Mouse (Mus musculus) embryonic facial prominence, embryonic 14.5 days (tissue): Measurements from ENCODE around the gene Ap3d1. TPM values are rescaled to one million over a fixed set of nuclear protein-coding genes. Genes with fewer than 3 reads are reported as not detected.

Experiments used
- ATAC-seq: fragments of 200-750 bp; cut with Nextera tagmentation; 2 replicates; pipeline ENCODE4 v1.8.0; 2017; ENCODE audit warnings: low read depth, moderate number of reproducible peaks, moderate TSS enrichment
- DNase-seq: peaks from one replicate; pipeline ENCODE4 v3.0.0-alpha.2; 2015; ENCODE audit warnings: low spot score
- H3K27ac ChIP-seq: fragments of 300-500 bp; sonication (generic); replicated peaks from 2 replicates; pipeline ENCODE4 v1.5.1; 2014; ENCODE audit warnings: low read depth, mild to moderate bottlenecking, low read length, moderate library complexity
- H3K27me3 ChIP-seq: fragments of 300-500 bp; sonication (generic); replicated peaks from 2 replicates; pipeline ENCODE4 v1.6.1; 2014; ENCODE audit warnings: low read length; ENCODE audit not compliant: control insufficient read depth, insufficient read depth
- H3K36me3 ChIP-seq: fragments of 300-500 bp; sonication (generic); 2 replicates; pipeline ENCODE4 v1.6.1; 2014; ENCODE audit warnings: low read length, mixed read lengths; ENCODE audit not compliant: control insufficient read depth, insufficient read depth
- H3K4me1 ChIP-seq: fragments of 300-500 bp; sonication (generic); 2 replicates; pipeline ENCODE4 v1.6.1; 2014; ENCODE audit warnings: antibody characterized with exemption, low read length; ENCODE audit not compliant: control insufficient read depth, insufficient read depth
- H3K4me2 ChIP-seq: fragments of 300-500 bp; sonication (generic); 2 replicates; pipeline ENCODE4 v1.6.1; 2014; ENCODE audit warnings: low read depth, mild to moderate bottlenecking, low read length, moderate library complexity, mixed read lengths
- H3K4me3 ChIP-seq: fragments of 300-500 bp; sonication (generic); 2 replicates; pipeline ENCODE4 v1.5.1; 2014; ENCODE audit warnings: low read depth, mild to moderate bottlenecking, low read length
- H3K9ac ChIP-seq: fragments of 300-500 bp; sonication (generic); 2 replicates; pipeline ENCODE4 v1.6.1; 2014; ENCODE audit warnings: low read depth, mild to moderate bottlenecking, low read length, moderate library complexity, mixed read lengths
- H3K9me3 ChIP-seq: fragments of 300-500 bp; sonication (generic); 2 replicates; pipeline ENCODE4 v1.6.1; 2016; ENCODE audit warnings: low read length; ENCODE audit not compliant: control insufficient read depth
- WGBS: fragments of 180-500 bp; shearing (Covaris S2); extraction: QIAGEN DNeasy Blood & Tissue Kit; methylation state at CpG from one replicate; pipeline ENCODE4 v1.1.7; 2014; 5-methylcytosine and 5-hydroxymethylcytosine counted together
- polyA plus RNA-seq: library from polyadenylated mRNA; unstranded; fragments of >200 nt; fragmentation: Nextera tagmentation; extraction: Ambion mirVana; gene quantifications from 2 replicates; pipeline ENCODE4 v1.2.1, GENCODE M21; 2014

Gene Ap3d1
- polyA plus RNA-seq, 1 experiment from 2014 or later, result 67.6 TPM

DNA sequence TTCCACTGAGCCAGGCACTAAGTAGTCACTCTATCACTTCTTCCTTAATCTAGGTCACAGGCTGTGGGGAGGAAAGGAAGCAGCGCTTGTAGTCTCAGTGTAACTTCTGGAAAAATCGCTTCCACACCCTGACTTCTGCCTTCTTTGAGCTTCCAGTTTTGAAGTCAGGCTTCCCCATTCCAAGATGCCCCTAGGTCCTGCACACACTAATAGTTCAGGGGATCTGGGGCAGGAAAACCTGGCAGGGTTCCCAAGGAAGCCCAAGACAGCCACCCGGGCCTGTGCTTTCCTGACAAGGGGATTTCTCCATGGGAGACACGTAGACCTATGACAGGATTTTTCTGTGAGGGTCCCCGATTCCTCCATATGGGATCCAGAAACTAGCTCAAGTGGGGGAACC lies 918 bp downstream of the Ap3d1 start:
- ATAC-seq, result no peak

DNA sequence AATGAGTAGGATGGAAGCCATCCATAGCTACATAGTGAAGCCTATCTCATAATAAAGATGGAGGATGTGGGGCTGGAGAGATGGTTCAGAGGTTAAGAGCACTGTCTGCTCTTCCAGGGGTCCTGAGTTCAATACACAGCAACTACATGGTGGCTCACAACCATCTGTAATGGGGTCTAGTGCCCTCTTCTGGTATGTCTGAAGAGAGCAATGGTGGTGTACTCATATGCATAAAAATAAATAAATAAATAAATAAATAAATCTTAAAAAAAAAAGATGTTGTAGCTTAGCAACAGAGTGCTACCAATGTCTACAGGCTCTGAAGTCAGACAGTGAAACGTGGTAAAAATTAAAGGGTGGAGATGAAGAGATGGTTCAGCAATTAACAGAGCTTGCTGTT lies 3.4 kb downstream of the Ap3d1 start:
- 82% methylated on average over 1 of the region's 1 CpGs for WGBS
- no peak for DNase-seq
- H3K4me3 ChIP-seq, result no peak overlapping the region
- no peak for ATAC-seq
- no peaks in the 10 kb centered on the region for H3K27me3 ChIP-seq
- no peaks in the 10 kb centered on the region for H3K9me3 ChIP-seq
- H3K4me2 ChIP-seq, result no peak overlapping the region
- H3K27ac ChIP-seq, result no peak overlapping the region
- peaks cover 20% of the 10 kb centered on the region; the same call in 1 of the 2 replicates for H3K36me3 ChIP-seq
- H3K9ac ChIP-seq, result no peak overlapping the region
- peaks cover 15% of the 10 kb centered on the region for H3K4me1 ChIP-seq

More for the DNA sequence above, 918 bp downstream of the Ap3d1 start:
- Histone ChIP-seq H3K4me3 (peak overlapping the region; percentile 92), H3K4me2 (peak overlapping the region; percentile 64), H3K27me3 (no peaks in the 10 kb centered on the region), H3K9ac (peak overlapping the region; percentile 95), H3K36me3 (0 out of 2 replicates have a peak, but pooled peaks cover 7% of the 10 kb centered on the region), H3K9me3 (no peaks in the 10 kb centered on the region), H3K27ac (peak overlapping the region; percentile 85; the same call in 1 of the 2 replicates), H3K4me1 (peaks cover 15% of the 10 kb centered on the region)
- 10% methylated on average over 5 of the region's 5 CpGs for WGBS
- DNase-seq, result no peak

DNA sequence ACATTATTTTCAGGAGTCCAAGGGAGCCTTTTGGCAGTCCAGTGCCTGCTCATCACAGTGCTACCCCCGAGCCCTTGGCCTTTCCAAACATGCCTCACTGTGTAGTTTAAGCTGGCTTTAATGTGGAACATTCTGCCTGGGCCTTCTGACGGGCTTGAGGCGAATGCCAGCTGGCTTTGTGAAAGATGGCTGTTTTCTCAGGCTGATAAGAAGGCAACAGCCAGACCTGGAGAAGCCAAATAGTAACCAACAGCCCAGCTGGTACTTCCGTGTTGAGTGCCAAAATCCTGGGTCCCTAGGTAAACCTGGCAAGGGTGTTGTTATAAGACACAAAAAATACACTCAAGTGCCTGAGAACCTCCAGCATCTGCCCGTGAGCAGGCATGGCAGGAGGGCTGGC lies 5.3 kb downstream of the Ap3d1 start:
- H3K9ac ChIP-seq, result no peak overlapping the region
- no peak overlapping the region for H3K27ac ChIP-seq
- WGBS, result 77% methylated on average over 5 of the region's 5 CpGs
- no peaks in the 10 kb centered on the region for H3K9me3 ChIP-seq
- H3K36me3 ChIP-seq, result peaks cover 36% of the 10 kb centered on the region
- no peaks in the 10 kb centered on the region for H3K27me3 ChIP-seq
- H3K4me2 ChIP-seq, result no peak overlapping the region
- DNase-seq, result no peak
- no peak overlapping the region for H3K4me3 ChIP-seq
- ATAC-seq, result no peak
- peaks cover 11% of the 10 kb centered on the region for H3K4me1 ChIP-seq

DNA sequence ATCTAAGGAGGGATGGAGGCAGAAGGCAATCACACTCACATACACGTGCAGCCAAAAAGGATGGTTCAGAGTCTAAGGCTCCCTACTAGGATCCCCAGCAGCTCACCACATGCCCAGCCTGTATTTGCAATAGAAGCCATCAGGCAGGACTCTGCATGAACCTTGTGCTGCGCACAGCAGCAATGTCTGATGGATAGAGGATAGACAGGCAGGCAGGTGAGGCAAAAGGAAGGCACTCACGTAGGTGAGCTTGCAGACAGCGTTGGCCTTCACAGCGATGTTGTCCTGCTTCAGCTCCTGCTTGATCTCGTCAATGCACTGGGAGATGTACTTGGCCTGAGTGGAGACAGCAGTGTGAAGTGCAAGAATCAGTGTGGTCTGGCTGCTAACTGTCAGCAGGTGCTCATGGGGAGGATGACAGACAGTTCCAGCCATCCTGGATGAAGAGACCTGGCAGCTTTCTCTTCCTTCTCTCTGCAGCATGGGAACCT lies 9.4 kb downstream of the Ap3d1 start:
- Histone ChIP-seq H3K27me3 (no peaks in the 10 kb centered on the region), H3K9me3 (no peaks in the 10 kb centered on the region), H3K36me3 (peaks cover 72% of the 10 kb centered on the region), H3K4me3 (no peak overlapping the region), H3K9ac (no peak overlapping the region), H3K4me2 (no peak overlapping the region), H3K4me1 (no peaks in the 10 kb centered on the region), H3K27ac (no peak overlapping the region)
- DNase-seq, result no peak
- WGBS, result 95% methylated on average over 6 of the region's 6 CpGs
- no peak for ATAC-seq

DNA sequence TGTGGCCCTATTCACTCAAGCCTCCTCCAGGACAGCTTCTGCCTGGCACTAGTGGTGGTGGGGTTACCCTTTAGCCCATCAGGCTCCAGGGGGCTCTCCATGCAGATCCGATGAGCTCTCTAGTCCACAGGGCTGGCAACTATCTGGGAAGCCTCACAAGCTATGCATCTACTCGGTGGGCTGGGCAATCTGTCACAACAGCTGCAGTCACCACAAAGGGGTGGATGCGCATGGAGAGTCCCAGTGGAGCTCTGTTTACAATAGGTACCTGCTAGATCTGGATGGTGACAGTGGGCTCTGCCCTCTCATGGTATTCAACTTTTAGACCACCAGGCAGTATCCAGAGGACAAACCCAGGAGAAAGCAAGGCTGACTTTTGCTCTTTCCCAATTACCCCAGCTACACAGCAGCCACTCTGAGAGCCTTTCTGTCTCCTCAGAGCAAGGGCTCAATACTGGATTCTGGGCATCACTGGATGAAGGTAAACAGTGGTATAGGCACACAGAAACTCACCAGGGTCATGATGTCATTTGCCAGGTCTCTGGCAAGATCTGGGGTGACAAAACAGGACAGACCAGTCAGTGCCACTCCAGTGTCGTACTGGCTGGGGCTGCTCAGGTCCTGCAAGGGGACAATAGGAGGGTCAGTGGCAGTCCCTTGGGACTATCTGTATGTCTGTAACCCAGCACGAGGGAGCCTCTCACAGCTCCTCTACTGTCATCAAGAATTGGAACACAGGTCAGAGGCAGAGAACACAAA lies 14.5 kb downstream of the Ap3d1 start:
- DNase-seq (no peak), ATAC-seq (no peak)
- H3K4me3 ChIP-seq, result no peak overlapping the region
- no peaks in the 10 kb centered on the region for H3K27me3 ChIP-seq
- H3K27ac ChIP-seq, result no peak overlapping the region
- no peak overlapping the region for H3K4me2 ChIP-seq
- no peak overlapping the region for H3K9ac ChIP-seq
- H3K36me3 ChIP-seq, result peaks cover 98% of the 10 kb centered on the region
- no peaks in the 10 kb centered on the region for H3K4me1 ChIP-seq
- H3K9me3 ChIP-seq, result no peaks in the 10 kb centered on the region
- 86% methylated on average over 5 of the region's 5 CpGs for WGBS

DNA sequence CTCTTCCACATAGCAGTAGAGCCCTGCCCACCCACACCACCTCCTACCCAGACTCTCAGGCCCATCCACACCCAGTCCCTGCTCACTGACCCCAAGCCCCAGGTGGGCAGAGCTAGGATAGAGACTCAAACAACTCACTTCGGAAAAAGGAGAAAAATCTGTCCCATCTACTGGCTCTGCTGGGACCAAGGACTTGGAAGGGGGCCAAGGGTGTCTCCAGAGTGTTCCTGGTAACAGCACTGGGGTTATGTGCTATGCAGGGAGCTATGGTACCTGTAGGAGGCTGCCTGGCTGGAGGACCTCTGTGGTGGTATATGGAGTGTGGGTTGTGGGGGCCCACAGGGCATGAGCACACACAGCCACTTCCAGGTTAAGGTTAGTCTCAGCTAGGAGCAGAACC lies 24.8 kb downstream of the Ap3d1 start:
- WGBS, result 100% methylated on average over 1 of the region's 1 CpGs
- Histone ChIP-seq H3K36me3 (peaks cover 99% of the 10 kb centered on the region), H3K4me2 (no peak overlapping the region), H3K27me3 (no peaks in the 10 kb centered on the region), H3K4me3 (no peak overlapping the region), H3K9me3 (no peaks in the 10 kb centered on the region), H3K4me1 (no peaks in the 10 kb centered on the region), H3K27ac (no peak overlapping the region), H3K9ac (no peak overlapping the region)
- DNase-seq (no peak), ATAC-seq (peak; percentile 13; the same call in 1 of the 2 replicates)

DNA sequence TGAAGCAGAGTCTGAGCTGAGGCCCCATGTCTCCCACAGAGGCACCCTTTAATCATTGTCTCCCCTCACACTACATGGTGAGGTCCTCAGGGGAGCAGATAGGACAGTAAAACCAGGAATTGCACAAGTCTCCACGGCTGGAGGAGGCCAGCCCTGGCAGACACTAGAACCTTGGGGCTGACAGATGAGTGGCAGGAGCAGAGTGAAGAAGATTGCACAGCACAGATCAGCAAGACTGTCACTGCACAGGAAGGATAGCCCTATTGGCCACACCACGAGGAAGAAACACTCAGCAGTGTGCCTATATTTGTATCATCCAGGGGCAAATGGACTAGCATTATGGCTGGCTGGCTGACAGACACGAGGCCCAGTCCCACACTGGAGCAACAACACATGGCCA lies 31.2 kb downstream of the Ap3d1 start:
- H3K4me1 ChIP-seq, result no peaks in the 10 kb centered on the region
- H3K4me2 ChIP-seq, result no peak overlapping the region
- H3K9ac ChIP-seq, result no peak overlapping the region
- peaks cover 96% of the 10 kb centered on the region for H3K36me3 ChIP-seq
- H3K9me3 ChIP-seq, result no peaks in the 10 kb centered on the region
- WGBS, result 93% methylated on average over 3 of the region's 3 CpGs
- DNase-seq (no peak), ATAC-seq (no peak)
- no peak overlapping the region for H3K4me3 ChIP-seq
- H3K27me3 ChIP-seq, result no peaks in the 10 kb centered on the region
- no peak overlapping the region for H3K27ac ChIP-seq

DNA sequence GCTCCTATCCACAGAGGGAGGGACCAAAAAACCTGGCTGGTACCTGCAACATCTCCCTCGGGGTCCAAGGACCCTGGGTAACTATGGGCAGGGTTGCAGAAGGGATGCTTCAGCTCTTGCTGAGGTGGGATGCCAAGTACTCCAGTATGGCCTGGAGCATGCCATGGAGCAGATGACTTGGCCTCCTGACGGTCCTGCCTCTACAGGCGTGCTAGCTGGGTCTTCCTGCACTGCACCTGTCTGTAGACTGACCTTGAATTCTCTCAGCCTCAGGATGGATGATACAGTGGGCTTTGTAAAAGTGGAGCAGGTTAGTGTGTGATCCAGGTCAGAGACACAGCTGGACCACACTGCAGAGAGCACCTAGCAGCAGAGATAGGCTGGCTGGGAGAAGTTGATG lies 36.6 kb downstream of the Ap3d1 start:
- H3K9me3 ChIP-seq, result no peaks in the 10 kb centered on the region
- H3K27ac ChIP-seq, result no peak overlapping the region
- peaks cover 12% of the 10 kb centered on the region for H3K4me1 ChIP-seq
- H3K4me3 ChIP-seq, result no peak overlapping the region
- H3K4me2 ChIP-seq, result no peak overlapping the region
- no peak for ATAC-seq
- WGBS, result 68% methylated on average over 3 of the region's 3 CpGs
- no peak overlapping the region for H3K9ac ChIP-seq
- peaks cover 44% of the 10 kb centered on the region for H3K36me3 ChIP-seq
- DNase-seq, result no peak
- H3K27me3 ChIP-seq, result no peaks in the 10 kb centered on the region

DNA sequence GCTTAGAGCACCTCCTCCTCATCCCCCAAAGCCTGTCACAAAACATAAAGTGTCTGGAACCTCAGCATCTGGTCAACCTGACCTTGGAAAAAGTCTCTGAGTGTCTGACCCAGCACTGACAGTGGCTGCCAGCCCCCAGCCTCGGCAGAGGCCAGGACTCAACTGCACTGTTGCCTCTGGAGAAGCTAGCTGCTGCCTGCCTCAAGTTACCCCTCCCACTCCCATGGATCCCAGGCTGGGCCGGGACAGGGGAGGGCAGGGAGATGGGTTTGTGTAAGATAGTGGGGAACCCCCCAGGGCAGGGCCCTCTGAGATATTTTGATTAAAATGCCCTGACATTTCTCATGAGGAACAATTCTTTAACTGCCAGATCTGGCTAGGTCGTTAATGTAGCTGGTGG lies 37.0 kb downstream of the Ap3d1 start:
- Histone ChIP-seq H3K9me3 (no peaks in the 10 kb centered on the region), H3K4me3 (no peak overlapping the region), H3K4me2 (no peak overlapping the region), H3K27me3 (no peaks in the 10 kb centered on the region), H3K9ac (no peak overlapping the region), H3K4me1 (peaks cover 17% of the 10 kb centered on the region), H3K36me3 (peaks cover 40% of the 10 kb centered on the region), H3K27ac (no peak overlapping the region)
- no peak for DNase-seq
- no peak for ATAC-seq
- WGBS, result 63% methylated on average over 3 of the region's 3 CpGs
